Mouse (Mus musculus): ENCODE measurements around the gene Wnt11. TPM values are rescaled to one million over a fixed set of nuclear protein-coding genes. Genes with fewer than 3 reads are reported as not detected.

Wnt11 gene
- 44.4 and 67.0 TPM in 2 replicates for polyA plus RNA-seq (2016; fragmentation: Nextera tagmentation; extraction: Ambion mirVana)

GRCm38 (mm10) chr7:98834711-98835321 is at the start of gene Wnt11:
Wnt11 (plus strand) TSS chr7:98835112.
- Histone ChIP-seq H3K9me3 (no peaks in the 10 kb centered on the region), H3K27ac (peak within 1 kb of the TSS; percentile 81), H3K27me3 (peaks cover 97% of the 10 kb centered on the region), H3K9ac (replicated peaks) (peak within 1 kb of the TSS; percentile 81), H3K4me3 (replicated peaks) (peak within 1 kb of the TSS; percentile 71), H3K4me2 (peak within 1 kb of the TSS; percentile 96), H3K4me1 (replicated peaks) (peaks cover 46% of the 10 kb centered on the region), H3K36me3 (no peaks in the 10 kb centered on the region)
- no peak for ATAC-seq (ENCODE audit: insufficient number of reproducible peaks, insufficient read depth, low FRiP score, low TSS enrichment, low read depth)
- WGBS = under 1% methylated on average over 66 of the region's 66 CpGs

GRCm38 (mm10) chr7:98786792-98787612 is 47.9 kb upstream of the Wnt11 start:
- H3K4me1 ChIP-seq (replicated peaks) = peaks cover 41% of the 10 kb centered on the region
- no peak for ATAC-seq (ENCODE audit: insufficient number of reproducible peaks, insufficient read depth, low FRiP score, low TSS enrichment, low read depth)
- H3K4me3 ChIP-seq (replicated peaks) = no peak overlapping the region
- WGBS = 36% methylated on average over 11 of the region's 11 CpGs
- H3K36me3 ChIP-seq = no peaks in the 10 kb centered on the region
- peak overlapping the region; percentile 14; the same call in 1 of the 2 replicates for H3K27ac ChIP-seq
- H3K9ac ChIP-seq (replicated peaks) = no peak overlapping the region
- H3K9me3 ChIP-seq = no peaks in the 10 kb centered on the region
- peaks cover 36% of the 10 kb centered on the region for H3K27me3 ChIP-seq
- 0 out of 2 replicates have a peak overlapping the region, but pooled peaks have one; percentile 6 for H3K4me2 ChIP-seq

- H3K27me3 ChIP-seq = peaks cover 28% of the 10 kb centered on the region
- no peak overlapping the region for H3K9ac ChIP-seq (replicated peaks)
- 56% methylated on average over 7 of the region's 7 CpGs for WGBS
- H3K27ac ChIP-seq = no peak overlapping the region
- no peak for ATAC-seq (ENCODE audit: insufficient number of reproducible peaks, insufficient read depth, low FRiP score, low TSS enrichment, low read depth)
- no peaks in the 10 kb centered on the region for H3K36me3 ChIP-seq
- no peaks in the 10 kb centered on the region for H3K9me3 ChIP-seq
- H3K4me3 ChIP-seq (replicated peaks) = no peak overlapping the region
- no peak overlapping the region for H3K4me2 ChIP-seq
- H3K4me1 ChIP-seq (replicated peaks) = peaks cover 33% of the 10 kb centered on the region
These were observed 46.2 kb upstream of the Wnt11 start for GRCm38 (mm10) chr7:98788721-98789120.

- no peak overlapping the region for H3K9ac ChIP-seq (replicated peaks)
- H3K27ac ChIP-seq = no peak overlapping the region
- H3K9me3 ChIP-seq = no peaks in the 10 kb centered on the region
- H3K36me3 ChIP-seq = no peaks in the 10 kb centered on the region
- peaks cover 29% of the 10 kb centered on the region for H3K4me1 ChIP-seq (replicated peaks)
- H3K4me2 ChIP-seq = no peak overlapping the region
- 79% methylated on average over 4 of the region's 4 CpGs for whole genome bisulfite sequencing
- H3K27me3 ChIP-seq = peaks cover 28% of the 10 kb centered on the region
- no peak overlapping the region for H3K4me3 ChIP-seq (replicated peaks)
- no peak for ATAC-seq (ENCODE audit: insufficient number of reproducible peaks, insufficient read depth, low FRiP score, low TSS enrichment, low read depth)
These were observed 45.8 kb upstream of the Wnt11 start for GRCm38 (mm10) chr7:98789121-98789520.

- 79% methylated on average over 5 of the region's 5 CpGs for WGBS
- peaks cover 35% of the 10 kb centered on the region for H3K27me3 ChIP-seq
- no peak overlapping the region for H3K4me3 ChIP-seq (replicated peaks)
- no peak for ATAC-seq (ENCODE audit: insufficient number of reproducible peaks, insufficient read depth, low FRiP score, low TSS enrichment, low read depth)
- no peak overlapping the region for H3K27ac ChIP-seq
- H3K36me3 ChIP-seq = no peaks in the 10 kb centered on the region
- no peaks in the 10 kb centered on the region for H3K9me3 ChIP-seq
- peaks cover 12% of the 10 kb centered on the region for H3K4me1 ChIP-seq (replicated peaks)
- no peak overlapping the region for H3K4me2 ChIP-seq
- no peak overlapping the region for H3K9ac ChIP-seq (replicated peaks)
These were observed 43.0 kb upstream of the Wnt11 start for GRCm38 (mm10) chr7:98791864-98792263.

- WGBS = 79% methylated on average over 5 of the region's 5 CpGs
- Histone ChIP-seq H3K27ac (no peak overlapping the region), H3K4me2 (no peak overlapping the region), H3K9me3 (no peaks in the 10 kb centered on the region), H3K4me3 (replicated peaks) (no peak overlapping the region), H3K27me3 (peaks cover 21% of the 10 kb centered on the region), H3K4me1 (replicated peaks) (peaks cover 16% of the 10 kb centered on the region), H3K36me3 (no peaks in the 10 kb centered on the region), H3K9ac (replicated peaks) (no peak overlapping the region)
- no peak for ATAC-seq (ENCODE audit: insufficient number of reproducible peaks, insufficient read depth, low FRiP score, low TSS enrichment, low read depth)
These were observed 41.1 kb upstream of the Wnt11 start for GRCm38 (mm10) chr7:98793811-98794210.

- no peak overlapping the region for H3K4me2 ChIP-seq
- no peaks in the 10 kb centered on the region for H3K9me3 ChIP-seq
- no peak overlapping the region for H3K27ac ChIP-seq
- ATAC-seq (ENCODE audit: insufficient number of reproducible peaks, insufficient read depth, low FRiP score, low TSS enrichment, low read depth) = no peak
- 64% methylated on average over 3 of the region's 3 CpGs for WGBS
- H3K36me3 ChIP-seq = no peaks in the 10 kb centered on the region
- H3K4me3 ChIP-seq (replicated peaks) = no peak overlapping the region
- H3K27me3 ChIP-seq = peaks cover 15% of the 10 kb centered on the region
- no peak overlapping the region for H3K9ac ChIP-seq (replicated peaks)
- H3K4me1 ChIP-seq (replicated peaks) = peaks cover 16% of the 10 kb centered on the region
These were observed 40.5 kb upstream of the Wnt11 start for GRCm38 (mm10) chr7:98794444-98794843.

GRCm38 (mm10) chr7:98795637-98796036 is 39.3 kb upstream of the Wnt11 start:
- H3K27me3 ChIP-seq = peaks cover 9% of the 10 kb centered on the region
- H3K9me3 ChIP-seq = no peaks in the 10 kb centered on the region
- H3K27ac ChIP-seq = no peak overlapping the region
- 65% methylated on average over 5 of the region's 5 CpGs for WGBS
- no peaks in the 10 kb centered on the region for H3K36me3 ChIP-seq
- ATAC-seq (ENCODE audit: insufficient number of reproducible peaks, insufficient read depth, low FRiP score, low TSS enrichment, low read depth) = no peak
- no peak overlapping the region for H3K4me3 ChIP-seq (replicated peaks)
- H3K4me2 ChIP-seq = no peak overlapping the region
- no peak overlapping the region for H3K9ac ChIP-seq (replicated peaks)
- H3K4me1 ChIP-seq (replicated peaks) = peaks cover 16% of the 10 kb centered on the region

GRCm38 (mm10) chr7:98797347-98798133 is 37.4 kb upstream of the Wnt11 start:
- H3K9ac ChIP-seq (replicated peaks) = no peak overlapping the region
- WGBS = 19% methylated on average over 5 of the region's 5 CpGs
- no peak overlapping the region for H3K4me2 ChIP-seq
- ATAC-seq (ENCODE audit: insufficient number of reproducible peaks, insufficient read depth, low FRiP score, low TSS enrichment, low read depth) = no peak; the same call in 1 of the 2 replicates
- H3K36me3 ChIP-seq = no peaks in the 10 kb centered on the region
- H3K27me3 ChIP-seq = peaks cover 7% of the 10 kb centered on the region
- H3K9me3 ChIP-seq = no peaks in the 10 kb centered on the region
- H3K4me1 ChIP-seq (replicated peaks) = peaks cover 16% of the 10 kb centered on the region
- peak overlapping the region; percentile 59 for H3K27ac ChIP-seq
- no peak overlapping the region for H3K4me3 ChIP-seq (replicated peaks)

GRCm38 (mm10) chr7:98798134-98798417 is 36.8 kb upstream of the Wnt11 start:
- WGBS = 4% methylated on average over 3 of the region's 3 CpGs
- H3K27ac ChIP-seq = peak overlapping the region; percentile 59
- H3K4me2 ChIP-seq = no peak overlapping the region
- H3K9me3 ChIP-seq = no peaks in the 10 kb centered on the region
- no peaks in the 10 kb centered on the region for H3K36me3 ChIP-seq
- H3K27me3 ChIP-seq = peaks cover 7% of the 10 kb centered on the region
- no peak overlapping the region for H3K4me3 ChIP-seq (replicated peaks)
- H3K4me1 ChIP-seq (replicated peaks) = peaks cover 16% of the 10 kb centered on the region
- no peak for ATAC-seq (ENCODE audit: insufficient number of reproducible peaks, insufficient read depth, low FRiP score, low TSS enrichment, low read depth)
- no peak overlapping the region for H3K9ac ChIP-seq (replicated peaks)

GRCm38 (mm10) chr7:98800435-98800834 is 34.5 kb upstream of the Wnt11 start:
- H3K9ac ChIP-seq (replicated peaks) = no peak overlapping the region
- no peak overlapping the region for H3K4me3 ChIP-seq (replicated peaks)
- no peak overlapping the region for H3K4me2 ChIP-seq
- no peaks in the 10 kb centered on the region for H3K36me3 ChIP-seq
- ATAC-seq (ENCODE audit: insufficient number of reproducible peaks, insufficient read depth, low FRiP score, low TSS enrichment, low read depth) = no peak
- H3K9me3 ChIP-seq = no peaks in the 10 kb centered on the region
- H3K27ac ChIP-seq = no peak overlapping the region
- peaks cover 24% of the 10 kb centered on the region for H3K4me1 ChIP-seq (replicated peaks)
- WGBS = 78% methylated on average over 8 of the region's 8 CpGs
- peaks cover 7% of the 10 kb centered on the region for H3K27me3 ChIP-seq
